ENCODE assay signal across 16 mouse cellular contexts in genomic region chr7:92154603-92155002, GRCm38 (mm10).
"Had no signal": no experiment of that assay in that cellular context is flagged by ENCODE, and none has a peak within 500 bp of the region (broad histone marks: within the 10 kb centered on the region; RNA-seq: fewer than 3 reads in every experiment).

No protein-coding gene starts in this region.

- ATAC-seq: intestine, postnatal 0 days; midbrain, embryonic 15.5 days had no signal

- H3K4me2 ChIP-seq: liver, embryonic 11.5 days; liver, embryonic 15.5 days; midbrain, embryonic 11.5 days; midbrain, embryonic 15.5 days; neural tube, embryonic 12.5 days; stomach, embryonic 15.5 days had no signal

- H3K27ac ChIP-seq: limb, embryonic 10.5 days; liver, embryonic 15.5 days; macrophage; midbrain, embryonic 15.5 days; neural tube, embryonic 12.5 days; stomach, embryonic 15.5 days had no signal

- H3K4me3 ChIP-seq: limb, embryonic 10.5 days; liver, embryonic 15.5 days; megakaryocyte, embryonic 14.5 days; midbrain, embryonic 15.5 days; neural tube, embryonic 12.5 days; stomach, embryonic 15.5 days had no signal

- H3K9me3 ChIP-seq: limb, embryonic 10.5 days; liver, embryonic 15.5 days; megakaryocyte, embryonic 14.5 days; midbrain, embryonic 15.5 days; neural tube, embryonic 12.5 days; stomach, embryonic 15.5 days had no signal

- H3K4me1 ChIP-seq: liver, embryonic 15.5 days; megakaryocyte, embryonic 14.5 days; midbrain, embryonic 15.5 days; neural tube, embryonic 12.5 days; stomach, embryonic 15.5 days had no signal

- H3K27me3 ChIP-seq: liver, embryonic 15.5 days; megakaryocyte, embryonic 14.5 days; midbrain, embryonic 15.5 days; neural tube, embryonic 12.5 days; stomach, embryonic 15.5 days had no signal

- DNase-seq: kidney, adult 8-10 months; kidney, postnatal 36 days; lung, postnatal 10 days; retina, postnatal 1 day; right cerebral cortex, postnatal 4 days; thymus, postnatal 4 days had no signal

- H3K36me3 ChIP-seq: limb, embryonic 10.5 days; liver, embryonic 15.5 days; midbrain, embryonic 15.5 days; neural tube, embryonic 12.5 days; stomach, embryonic 15.5 days had no signal

- H3K9ac ChIP-seq: liver, embryonic 15.5 days; midbrain, embryonic 15.5 days; neural tube, embryonic 12.5 days; stomach, embryonic 15.5 days had no signal
